Mouse (Mus musculus) activated CD4-positive, CD25-positive, alpha-beta regulatory T cell (primary cell): ENCODE measurements around the gene Fam19a5. TPM values are rescaled to one million over a fixed set of nuclear protein-coding genes. Genes with fewer than 3 reads are reported as not detected.

Experiments
- polyA plus RNA-seq, 2 experiments: library from polyadenylated mRNA; unstranded; fragments of 100-300 nt; shearing (Covaris generic); gene quantifications; one replicate each; pipeline ENCODE4 v1.2.1; 2017

The Fam19a5 gene
- polyA plus RNA-seq: not detected

DNA sequence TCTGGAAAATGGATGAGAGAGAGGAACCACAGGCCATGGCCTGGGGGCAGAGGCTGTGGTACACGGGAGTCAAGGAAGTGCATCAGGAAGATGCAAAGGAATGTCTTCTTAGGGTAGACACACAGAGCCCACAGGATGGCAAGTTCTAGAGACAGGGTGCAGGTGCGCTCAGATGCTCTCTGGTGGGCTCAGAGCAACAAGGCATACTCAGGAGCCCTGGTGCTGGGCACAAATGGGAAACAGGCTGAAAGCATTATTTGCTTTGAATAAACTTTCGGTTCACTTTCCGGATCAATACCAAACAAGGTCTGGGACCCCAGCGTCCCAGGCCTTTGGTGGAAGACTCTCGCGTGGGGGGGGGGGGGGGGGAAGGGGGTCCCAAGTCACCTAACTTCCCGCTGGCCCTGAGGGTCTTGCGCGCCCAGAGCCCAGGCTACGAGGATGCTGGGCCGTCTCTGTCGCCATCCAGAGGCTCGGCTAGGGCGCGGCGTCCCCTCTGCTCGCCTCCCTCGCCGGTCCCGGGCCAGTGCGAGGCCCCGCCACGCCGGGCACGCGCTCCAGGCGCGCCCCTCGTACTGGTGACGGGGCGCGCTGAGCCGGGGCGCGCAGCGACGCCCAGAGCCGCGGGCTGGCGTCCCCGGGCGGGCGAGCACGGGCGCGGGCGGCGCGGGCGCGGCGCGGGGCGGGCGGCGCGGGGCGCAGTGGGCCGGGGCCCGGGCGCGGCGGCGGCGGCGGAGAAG is at the start of gene Fam19a5:
Fam19a5 (plus strand) TSS at position 701 of the 740 bp plus-strand sequence.

